Mouse (Mus musculus) stomach, postnatal 0 days (tissue): ENCODE measurements around the gene Gm10642.

Source experiments
- CTCF ChIP-seq: IDR thresholded peaks from 2 replicates; pipeline ENCODE4 v1.5.1; 2016; ENCODE audit warnings: antibody characterized with exemption, low read depth, mild to moderate bottlenecking, moderate library complexity
- EP300 ChIP-seq: optimal IDR thresholded peaks from 2 replicates; pipeline ENCODE3; 2016; ENCODE audit warnings: antibody characterized with exemption

DNA sequence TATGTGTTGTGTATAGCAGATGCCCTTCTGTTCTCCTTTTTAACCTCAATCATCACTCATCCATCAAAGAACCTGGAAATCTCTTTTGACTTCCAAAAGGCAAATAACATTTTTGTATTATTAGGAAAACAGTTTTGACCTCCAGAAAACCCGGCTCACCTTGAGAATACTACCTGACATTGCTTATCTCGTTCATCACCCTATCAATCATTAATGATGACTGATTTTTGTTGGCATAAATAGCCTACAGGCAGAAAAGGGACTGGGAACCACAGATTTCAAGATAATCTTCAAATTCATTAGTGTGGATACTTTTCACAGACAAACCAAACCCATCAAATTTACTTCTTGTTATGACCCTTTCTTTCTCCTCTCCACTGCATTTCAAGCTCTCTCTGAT, 2.2 kb upstream of the Gm10642 start:
- TF ChIP-seq CTCF (no peak), EP300 (no peak)
